Mouse (Mus musculus): ENCODE data around the gene 0610010K14Rik.

Gene 0610010K14Rik

GRCm38 (mm10) chr11:70216103-70216502, 21.6 kb downstream of the 0610010K14Rik start:
- DNase-seq (ENCODE audit: low read depth, low spot score) = no peak

DNA sequence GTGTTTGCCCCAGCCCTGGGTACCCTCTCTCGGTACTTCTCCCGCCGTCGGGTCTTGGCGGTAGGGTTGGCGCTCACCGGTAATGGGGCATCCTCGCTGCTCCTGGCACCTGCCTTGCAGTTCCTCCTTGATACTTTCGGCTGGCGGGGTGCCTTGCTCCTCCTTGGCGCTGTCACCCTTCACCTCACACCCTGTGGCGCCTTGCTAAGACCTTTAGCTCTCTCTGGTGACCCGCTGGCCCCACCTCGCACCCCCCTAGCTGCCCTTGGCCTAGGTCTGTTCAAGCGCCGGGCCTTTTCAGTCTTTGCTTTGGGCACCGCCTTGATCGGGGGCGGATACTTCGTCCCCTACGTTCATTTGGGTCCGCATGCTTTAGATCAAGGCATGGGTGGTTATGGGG, 22.4 kb downstream of the 0610010K14Rik start:
- no peak for DNase-seq (ENCODE audit: low read depth, low spot score)

GRCm38 (mm10) chr11:70214856-70215209, 22.9 kb downstream of the 0610010K14Rik start:
- no peak for DNase-seq (ENCODE audit: low read depth, low spot score)

GRCm38 (mm10) chr11:70214191-70214855, 23.4 kb downstream of the 0610010K14Rik start:
- no peak for DNase-seq (ENCODE audit: low read depth, low spot score)

GRCm38 (mm10) chr11:70213736-70214135, 24.0 kb downstream of the 0610010K14Rik start:
- no peak for DNase-seq (ENCODE audit: low read depth, low spot score)

DNA sequence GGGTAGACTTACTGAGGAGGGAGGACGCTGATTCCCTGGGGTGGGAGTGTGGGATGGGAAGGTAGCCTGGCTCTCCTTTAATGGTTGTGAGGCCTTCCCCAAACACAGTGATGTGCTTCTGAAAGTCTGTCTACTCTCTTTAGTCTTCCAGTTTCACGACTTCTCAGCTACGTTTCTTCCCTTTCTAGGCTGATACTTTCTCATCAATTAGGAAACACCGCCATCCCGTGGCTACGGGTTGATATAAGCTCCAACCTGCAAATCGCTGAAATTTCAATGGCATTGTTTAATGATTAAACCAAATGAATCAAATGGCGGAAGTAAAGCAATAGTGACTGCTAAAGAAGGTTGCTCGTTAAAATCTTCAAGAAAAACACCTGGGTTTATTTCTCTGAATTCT, 24.8 kb downstream of the 0610010K14Rik start:
- DNase-seq (ENCODE audit: low read depth, low spot score) = peak; percentile 74

GRCm38 (mm10) chr11:70212423-70212822, 25.3 kb downstream of the 0610010K14Rik start, which contains the start of gene Slc16a11:
Gene Slc16a11, plus strand, starts transcription at chr11:70212752.
- no peak for DNase-seq (ENCODE audit: low read depth, low spot score)

DNA sequence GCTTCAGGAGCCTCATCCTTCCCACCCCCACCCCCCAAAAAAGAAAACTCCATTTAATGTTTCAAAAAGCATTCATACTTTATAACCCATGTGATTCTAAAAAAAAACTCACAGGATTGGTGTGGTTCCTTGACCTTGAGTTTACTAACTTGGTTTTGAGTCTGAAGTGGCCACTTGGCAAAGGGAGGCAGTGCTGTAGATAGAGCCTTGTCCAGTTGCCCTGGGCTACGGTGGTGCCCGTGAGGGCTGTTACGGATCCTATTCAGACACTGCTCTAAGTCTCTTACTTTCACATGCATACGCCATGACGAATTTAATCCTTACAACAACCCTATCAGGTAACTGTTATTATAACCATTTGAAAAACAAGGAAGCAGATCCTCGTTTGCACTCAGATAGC, 25.7 kb downstream of the 0610010K14Rik start:
- no peak for DNase-seq (ENCODE audit: low read depth, low spot score)

DNA sequence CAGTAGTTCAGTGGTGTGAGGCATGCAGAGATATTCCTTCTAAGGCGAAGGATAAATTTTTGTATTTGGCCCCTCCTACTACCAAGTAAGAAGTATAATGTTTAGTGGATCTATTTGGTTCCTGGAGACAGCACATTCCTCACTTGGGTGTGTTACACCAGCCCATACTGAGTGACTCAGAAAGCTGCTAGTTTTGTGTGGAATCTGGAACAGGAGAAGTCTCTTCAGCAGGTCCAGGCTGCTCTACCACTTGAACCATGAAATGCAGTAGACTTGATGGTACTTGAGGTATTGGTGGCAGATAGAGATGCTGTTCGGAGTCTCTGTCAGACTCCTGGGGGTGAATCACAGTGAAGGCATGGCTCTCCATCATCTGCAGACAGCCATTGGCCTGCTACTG, 27.0 kb downstream of the 0610010K14Rik start:
- no peak for DNase-seq (ENCODE audit: low read depth, low spot score)

DNA sequence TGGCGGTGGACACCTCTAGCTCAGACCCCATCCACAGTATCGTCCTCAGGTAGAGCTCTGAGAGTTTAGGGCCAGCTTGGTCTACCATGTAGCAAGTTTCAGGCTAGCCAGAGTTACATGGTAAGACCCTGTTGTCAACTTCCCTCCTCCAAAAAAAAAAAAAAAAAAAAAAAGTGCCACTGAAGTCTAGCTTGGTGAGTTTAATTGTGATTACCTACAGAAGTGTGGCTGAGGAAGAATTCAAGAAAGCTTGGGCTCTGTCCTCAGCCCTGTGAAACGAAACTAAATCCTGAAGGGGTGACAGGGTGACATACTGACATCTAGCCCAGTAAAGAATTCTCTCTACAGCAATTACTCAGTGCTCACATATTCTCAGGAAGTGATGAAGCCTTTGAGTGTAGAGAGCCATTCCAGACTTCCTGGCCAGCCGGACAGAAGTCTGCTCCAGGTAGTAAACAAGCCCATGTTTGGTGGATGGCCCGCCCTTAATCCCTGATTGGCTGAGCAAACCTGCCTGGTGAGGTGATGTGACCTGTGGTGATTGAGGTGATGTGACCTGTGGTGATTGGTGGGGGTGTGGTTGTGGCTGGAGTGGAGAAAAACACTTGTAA, 28.8 kb downstream of the 0610010K14Rik start:
- no peak for DNase-seq (ENCODE audit: low read depth, low spot score)

GRCm38 (mm10) chr11:70207283-70207682, 30.4 kb downstream of the 0610010K14Rik start:
- DNase-seq (ENCODE audit: low read depth, low spot score) = no peak

- no peak for DNase-seq (ENCODE audit: low read depth, low spot score)
These were observed 30.9 kb downstream of the 0610010K14Rik start for GRCm38 (mm10) chr11:70206801-70207200.

DNA sequence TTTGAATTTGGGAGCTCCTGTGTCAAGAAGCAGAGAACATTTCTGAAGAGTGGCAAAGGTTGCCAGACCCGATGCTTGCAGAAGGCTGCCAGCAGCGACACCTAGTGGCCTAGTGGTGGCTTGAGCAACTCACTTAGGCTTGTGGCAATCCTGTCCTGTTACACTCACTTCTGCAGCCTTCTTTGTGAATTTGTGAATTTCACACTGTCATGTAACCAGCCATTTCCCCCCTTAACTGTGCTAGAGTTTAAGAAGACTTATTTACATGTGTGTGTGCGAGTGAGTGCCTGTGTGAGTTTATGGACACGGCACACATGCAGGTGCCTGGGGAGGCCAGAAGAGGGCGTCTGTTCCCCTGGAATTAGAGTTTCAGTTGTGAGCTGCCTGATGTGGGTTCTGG, 36.0 kb downstream of the 0610010K14Rik start:
- DNase-seq (ENCODE audit: low read depth, low spot score) = peak; percentile 80

DNA sequence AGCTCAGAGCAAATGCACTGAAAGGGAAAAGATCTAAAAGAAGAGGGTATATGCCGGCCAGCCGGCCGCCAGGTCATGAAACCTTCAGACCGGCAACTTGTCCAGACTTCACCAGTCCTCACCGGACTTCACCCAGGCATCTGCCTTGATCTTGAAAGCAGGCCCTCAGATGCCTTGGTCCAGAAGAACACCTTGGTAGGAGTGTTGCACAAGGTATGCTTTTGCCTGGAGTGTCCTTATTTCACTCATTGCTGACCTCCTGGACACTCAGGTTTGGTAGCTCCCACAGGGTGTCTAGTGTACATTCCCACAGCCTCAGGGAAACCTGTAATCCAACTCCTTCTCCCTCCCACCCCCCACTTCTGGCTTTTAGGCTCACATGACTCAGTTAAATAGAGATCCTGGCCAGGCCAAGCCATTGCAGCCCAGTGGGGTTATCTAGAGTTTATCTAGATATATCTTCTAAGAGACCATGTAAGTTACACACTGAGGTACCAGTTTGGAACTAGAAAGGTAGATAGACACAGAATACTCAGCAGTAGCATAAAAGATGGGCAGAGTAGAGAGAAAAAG, 37.6 kb downstream of the 0610010K14Rik start:
- DNase-seq (ENCODE audit: low read depth, low spot score) = no peak

GRCm38 (mm10) chr11:70199107-70199506, 38.6 kb downstream of the 0610010K14Rik start:
- no peak for DNase-seq (ENCODE audit: low read depth, low spot score)

DNA sequence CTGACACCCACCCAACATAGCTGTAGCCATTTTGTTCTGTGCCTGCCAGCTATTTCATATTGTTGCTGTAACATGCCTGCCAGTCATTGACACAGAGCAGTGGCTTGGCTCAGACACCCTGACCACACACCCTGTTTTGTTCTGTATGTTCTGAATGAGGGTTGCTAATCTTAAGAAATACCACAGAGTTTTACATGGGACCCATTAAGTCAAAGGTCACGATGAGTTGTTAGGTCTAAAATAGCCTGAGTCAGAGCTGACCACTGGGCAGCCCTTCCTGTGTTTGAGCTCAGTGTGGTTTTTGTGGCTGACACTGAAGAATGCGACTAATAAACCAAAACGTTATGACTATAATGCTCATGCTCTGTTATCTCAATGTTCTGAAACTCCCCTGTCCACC, 39.4 kb downstream of the 0610010K14Rik start:
- DNase-seq (ENCODE audit: low read depth, low spot score) = no peak

DNA sequence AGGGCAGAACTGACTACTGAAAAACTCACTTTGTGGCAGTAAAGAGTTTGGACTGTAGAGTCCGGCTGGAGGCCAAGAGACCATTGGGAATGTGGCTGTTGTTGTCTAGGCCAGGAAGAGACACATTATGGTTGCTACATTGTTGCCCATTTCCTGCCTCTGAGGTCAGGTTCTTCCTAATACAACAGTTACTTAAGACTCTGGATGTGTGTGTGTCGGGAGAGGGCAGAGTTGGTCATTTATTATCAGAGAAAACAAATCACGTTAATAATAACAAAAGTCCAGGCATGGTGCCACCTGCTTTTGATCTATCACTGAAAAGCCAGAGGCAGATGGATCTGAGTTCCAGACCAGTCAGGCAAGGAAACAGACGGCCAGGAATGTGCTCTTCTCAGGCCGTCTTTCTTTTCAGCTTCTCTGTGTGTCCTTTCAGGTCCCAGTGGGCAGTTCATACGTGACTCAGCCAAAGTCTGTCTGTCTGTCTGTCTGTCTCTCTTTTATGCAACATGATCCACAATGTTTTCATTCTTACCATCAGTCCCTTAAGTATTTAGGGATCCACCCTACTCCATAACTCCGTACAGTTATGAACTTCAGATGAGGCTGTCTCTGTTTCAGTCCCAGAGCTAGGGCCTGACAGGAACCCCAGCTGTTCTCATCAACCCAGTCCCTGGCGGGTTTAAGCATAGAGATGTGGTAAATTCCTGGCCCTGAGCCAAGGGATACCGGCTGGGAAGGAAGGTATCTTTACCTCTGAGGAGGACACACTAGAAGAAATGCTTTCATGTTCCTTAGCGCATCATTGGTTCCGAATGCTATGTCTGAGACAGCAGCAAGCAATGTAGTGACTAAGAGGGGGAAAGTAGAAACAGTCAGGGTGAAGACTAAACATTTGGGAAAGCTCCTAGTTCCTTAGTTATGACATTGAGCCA, 44.1 kb downstream of the 0610010K14Rik start:
- no peak for DNase-seq (ENCODE audit: low read depth, low spot score)

DNA sequence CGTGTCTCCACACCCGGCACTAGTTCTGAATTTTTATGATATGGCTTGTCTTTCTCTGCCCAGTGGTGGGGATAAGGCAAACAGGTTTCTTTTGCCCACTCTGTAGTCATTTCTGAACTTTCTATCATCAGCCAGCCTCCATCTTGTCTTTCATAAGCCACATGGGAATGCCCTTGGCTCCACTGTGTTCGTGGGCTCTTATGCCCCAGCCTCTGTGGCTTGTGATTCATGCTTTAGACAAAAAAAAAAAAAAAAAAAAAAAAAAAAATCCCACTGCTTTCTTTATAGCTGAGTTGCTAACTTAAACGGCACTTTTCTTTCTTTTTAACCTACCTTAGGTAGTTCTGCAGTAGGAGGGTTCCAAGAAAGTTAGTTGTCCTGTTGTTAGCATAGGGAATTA, 45.6 kb downstream of the 0610010K14Rik start:
- DNase-seq (ENCODE audit: low read depth, low spot score) = no peak

DNA sequence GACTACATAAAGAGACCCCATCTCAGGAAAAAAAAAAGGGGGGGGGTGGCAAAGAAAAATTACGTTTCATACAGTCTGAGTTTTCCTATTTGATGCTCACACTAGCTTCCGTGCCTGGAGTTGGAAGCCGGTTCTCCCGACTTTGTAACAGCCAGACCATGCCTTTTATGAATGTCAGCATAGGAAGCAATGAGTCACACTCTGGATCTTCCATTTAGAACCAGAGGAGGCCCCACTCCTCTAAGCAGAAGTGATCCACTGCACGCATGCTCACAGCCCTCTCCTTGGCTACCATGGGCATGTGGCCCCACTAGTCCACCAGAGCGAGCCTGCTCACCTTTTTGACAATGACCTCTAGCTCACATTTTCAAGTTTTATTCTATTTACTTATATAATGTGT, 46.5 kb downstream of the 0610010K14Rik start:
- no peak for DNase-seq (ENCODE audit: low read depth, low spot score)

DNA sequence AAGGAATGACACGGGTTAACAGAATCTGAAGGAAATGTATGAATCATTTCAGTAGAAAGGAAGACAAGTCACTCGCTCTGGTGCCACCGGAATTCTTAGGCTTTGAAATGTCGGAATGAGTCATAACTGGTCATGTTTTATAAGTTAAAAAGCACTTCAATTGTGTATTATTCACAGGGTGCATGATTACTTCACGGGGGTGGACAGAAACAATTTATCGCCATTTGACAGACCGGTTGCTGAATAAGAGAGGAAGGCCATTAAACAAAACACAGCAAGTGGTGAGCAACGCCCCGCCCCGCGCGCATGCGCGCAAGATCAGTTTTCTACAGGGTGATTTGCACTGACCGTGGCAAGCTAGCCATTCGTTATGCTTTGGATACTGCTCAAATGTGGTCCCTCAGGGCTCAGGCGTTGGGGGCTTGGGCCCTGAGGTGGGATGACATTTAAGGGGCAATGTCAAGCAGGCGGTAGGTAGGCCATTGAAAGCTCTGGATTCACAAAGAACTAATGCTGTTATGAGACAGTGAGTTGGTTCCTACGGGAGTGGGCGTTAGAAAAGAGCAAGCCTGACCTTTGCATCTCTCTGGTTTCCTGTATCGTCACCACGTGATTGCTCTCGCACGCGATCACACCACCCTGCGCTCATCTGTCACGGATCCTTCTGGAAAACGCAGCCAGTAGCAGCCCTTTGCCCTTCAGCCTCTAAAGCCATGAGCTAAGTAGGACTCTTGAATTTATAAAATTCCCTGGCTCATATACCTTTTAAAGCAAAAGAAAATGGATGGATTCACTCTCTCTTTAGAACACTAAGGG, 48.2 kb downstream of the 0610010K14Rik start:
- DNase-seq (ENCODE audit: low read depth, low spot score) = no peak
